Mouse (Mus musculus) C3H10T1/2 (cell line): Measurements from ENCODE around the gene Ppp1r15b. TPM values are rescaled to one million over a fixed set of nuclear protein-coding genes. Genes with fewer than 3 reads are reported as not detected.

Experiments used
- polyA plus RNA-seq, 2 experiments: library from polyadenylated mRNA; unstranded; fragments of >200 nt; fragmentation: generic; extraction: Trizol; gene quantifications; one replicate each; pipeline ENCODE4 v1.2.1; 2012; ENCODE audit warnings: missing spikeins in 2 of 2

Ppp1r15b gene
- 10 to 100 TPM in 1 of 2 experiments, 1 to 10 TPM in 1; 3.7 to 24.1 TPM for polyA plus RNA-seq

GRCm38 (mm10) chr1:133130638-133131560 is at the start of gene Ppp1r15b:
Ppp1r15b (plus strand) TSS chr1:133131143.

GRCm38 (mm10) chr1:133163820-133164431 is 33.0 kb downstream of the Ppp1r15b start, which contains the start of gene Plekha6:
Plekha6 (plus strand) TSS chr1:133164210.

Other genes with a start within 250 kb of the Ppp1r15b start
- 10 to 100 TPM in 1 of 2 experiments, under 1 TPM in 1; 0.25 to 10.7 TPM for gene Mdm4, start 100.6 kb upstream of the Ppp1r15b start, polyA plus RNA-seq
- 1 to 10 TPM in 1 of 2 experiments, under 1 TPM in 1; 0.12 to 2.8 TPM for gene Pik3c2b, start 85.5 kb upstream of the Ppp1r15b start, polyA plus RNA-seq
- 10 to 100 TPM in 1 of 2 experiments, under 1 TPM in 1; 0.46 to 27.2 TPM for gene Plekha6, start 33.1 kb downstream of the Ppp1r15b start, polyA plus RNA-seq
- gene Golt1a, start 178.7 kb downstream of the Ppp1r15b start, polyA plus RNA-seq: not detected
- under 1 TPM in 1 of 2 experiments, not detected in 1; 0.12 TPM for gene Kiss1, start 190.7 kb downstream of the Ppp1r15b start, polyA plus RNA-seq
- gene Ren1, start 219.4 kb downstream of the Ppp1r15b start, polyA plus RNA-seq: under 1 TPM in 1 of 2 experiments, not detected in 1; 0.65 TPM
- under 1 TPM; 0.02 to 0.51 TPM for gene Etnk2, start 232.4 kb downstream of the Ppp1r15b start, polyA plus RNA-seq